Mouse (Mus musculus): ENCODE results near the gene Xpnpep1. TPM values are rescaled to one million over a fixed set of nuclear protein-coding genes. Genes with fewer than 3 reads are reported as not detected.

Gene Xpnpep1
- 129 and 132 TPM in 2 replicates for polyA plus RNA-seq (2015; fragmentation: Nextera tagmentation; extraction: Ambion mirVana)

- 87% methylated on average over 23 of the region's 23 CpGs for WGBS
- Histone ChIP-seq H3K4me2 (peak within 1 kb of the TSS; percentile 82), H3K27me3 (no peaks in the 10 kb centered on the region), H3K36me3 (no peaks in the 10 kb centered on the region), H3K9ac (peak within 1 kb of the TSS; percentile 96), H3K27ac (replicated peaks) (peak within 1 kb of the TSS; percentile 52; the same call in 1 of the 2 replicates), H3K9me3 (no peaks in the 10 kb centered on the region), H3K4me3 (peak within 1 kb of the TSS; percentile 94), H3K4me1 (replicated peaks) (peaks cover 18% of the 10 kb centered on the region)
- no peak for ATAC-seq (ENCODE audit: low read depth)
Observed at GRCm38 (mm10) chr19:53040164-53041132, at the start of gene Xpnpep1. TSS of gene Xpnpep1 (minus strand) at chr19:53040214.

DNA sequence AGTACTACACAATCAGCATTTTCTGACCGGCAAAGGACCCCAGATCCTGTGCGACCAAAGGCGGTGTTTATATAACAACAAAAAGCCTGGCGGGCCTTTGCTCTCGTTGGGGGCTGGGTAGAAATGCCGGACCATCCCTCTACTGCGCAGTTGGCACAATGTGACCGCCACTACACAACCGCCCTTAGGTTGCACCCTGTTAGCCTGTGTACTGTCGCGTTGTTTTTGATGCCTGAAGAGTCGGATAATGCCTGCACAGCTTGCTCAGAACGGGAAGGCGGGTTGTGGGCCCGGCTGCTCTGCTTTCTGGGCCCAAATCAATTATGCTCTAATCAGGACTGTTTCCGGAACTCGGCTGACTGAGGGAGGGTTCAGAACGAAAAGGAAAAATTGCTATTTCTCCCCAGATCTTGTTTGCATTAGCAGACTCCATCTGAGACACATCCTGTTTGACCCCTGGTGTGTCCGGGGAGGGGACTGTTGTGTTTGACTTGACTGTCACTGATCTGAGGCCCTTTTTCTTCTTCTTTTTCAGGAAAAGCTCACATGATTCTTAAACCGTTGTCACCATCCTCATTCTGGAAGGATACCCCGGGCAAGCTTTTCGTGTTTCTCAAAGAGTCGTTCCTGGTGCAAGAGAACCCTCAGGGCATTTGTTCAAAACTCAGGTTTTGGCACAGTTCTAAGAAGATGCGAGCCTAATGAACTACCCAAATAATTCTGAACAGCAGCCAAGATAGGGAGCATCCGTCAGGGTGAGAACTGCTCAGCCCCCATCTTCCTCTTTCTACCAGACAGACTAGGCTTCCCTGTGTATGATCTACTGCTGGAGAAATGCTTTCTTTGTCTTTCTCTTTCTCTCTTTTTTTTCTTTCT, 47.5 kb upstream of the Xpnpep1 start:
- ATAC-seq (ENCODE audit: low read depth): no peak
- no peaks in the 10 kb centered on the region for H3K9me3 ChIP-seq
- H3K4me3 ChIP-seq: no peak overlapping the region
- H3K4me1 ChIP-seq (replicated peaks): peaks cover 14% of the 10 kb centered on the region; the same call in 1 of the 2 replicates
- H3K27ac ChIP-seq (replicated peaks): peak overlapping the region; percentile 54
- WGBS: 41% methylated on average over 25 of the region's 25 CpGs
- no peaks in the 10 kb centered on the region for H3K36me3 ChIP-seq
- no peaks in the 10 kb centered on the region for H3K27me3 ChIP-seq
- peak overlapping the region; percentile 27 for H3K4me2 ChIP-seq
- no peak overlapping the region for H3K9ac ChIP-seq

DNA sequence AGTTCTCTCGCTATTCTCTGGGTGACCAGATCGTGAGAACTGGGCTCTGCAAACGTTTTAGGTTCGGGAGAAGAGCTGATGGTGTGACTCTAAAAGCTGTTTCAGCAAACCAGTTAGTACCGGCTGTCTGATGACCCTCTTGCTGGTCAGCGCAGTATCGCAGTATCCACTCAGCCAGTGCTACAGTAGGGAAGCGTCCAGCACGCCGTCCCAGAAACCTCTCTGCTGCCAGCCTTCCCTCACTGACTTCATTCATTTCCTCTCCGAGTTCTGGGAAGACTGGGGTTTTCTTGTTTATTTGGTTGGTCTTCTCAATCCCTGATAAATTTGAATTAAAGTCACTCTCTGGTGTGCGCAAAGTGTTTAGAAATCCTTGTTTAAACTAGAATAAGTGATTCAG, 46.8 kb upstream of the Xpnpep1 start:
- Histone ChIP-seq H3K9ac (no peak overlapping the region), H3K4me2 (0 out of 2 replicates have a peak overlapping the region, but pooled peaks have one; percentile 27), H3K9me3 (no peaks in the 10 kb centered on the region), H3K27me3 (no peaks in the 10 kb centered on the region), H3K4me1 (replicated peaks) (peaks cover 14% of the 10 kb centered on the region; the same call in 1 of the 2 replicates), H3K4me3 (no peak overlapping the region), H3K27ac (replicated peaks) (peak overlapping the region; percentile 54), H3K36me3 (no peaks in the 10 kb centered on the region)
- WGBS: 69% methylated on average over 12 of the region's 12 CpGs
- no peak for ATAC-seq (ENCODE audit: low read depth)

DNA sequence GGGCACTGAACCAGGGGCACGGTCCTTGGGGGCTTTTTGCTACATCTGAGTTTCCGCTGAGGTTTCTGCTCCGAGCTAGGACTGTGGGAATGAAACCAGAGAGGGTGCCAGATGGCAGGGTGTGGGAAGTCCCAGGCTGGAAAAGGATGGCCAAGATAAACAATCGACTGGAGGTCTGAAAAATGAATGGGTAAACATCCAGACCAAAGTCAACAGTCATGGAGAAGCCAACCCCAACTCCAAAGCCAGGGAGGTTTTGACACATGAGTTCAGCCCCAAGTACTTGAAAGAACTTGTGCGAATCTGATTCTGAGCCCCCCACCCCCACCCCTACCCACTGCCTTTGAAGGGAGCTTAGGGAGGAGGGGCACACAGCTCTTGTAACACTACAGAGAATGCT, 44.7 kb upstream of the Xpnpep1 start:
- no peak overlapping the region for H3K9ac ChIP-seq
- no peaks in the 10 kb centered on the region for H3K9me3 ChIP-seq
- peaks cover 22% of the 10 kb centered on the region; the same call in 1 of the 2 replicates for H3K4me1 ChIP-seq (replicated peaks)
- H3K4me2 ChIP-seq: no peak overlapping the region
- no peaks in the 10 kb centered on the region for H3K27me3 ChIP-seq
- no peak overlapping the region for H3K27ac ChIP-seq (replicated peaks)
- H3K36me3 ChIP-seq: no peaks in the 10 kb centered on the region
- no peak for ATAC-seq (ENCODE audit: low read depth)
- no peak overlapping the region for H3K4me3 ChIP-seq
- 64% methylated on average over 5 of the region's 5 CpGs for WGBS

GRCm38 (mm10) chr19:53082862-53083261, 42.8 kb upstream of the Xpnpep1 start:
- no peak overlapping the region for H3K4me2 ChIP-seq
- no peak for ATAC-seq (ENCODE audit: low read depth)
- H3K4me1 ChIP-seq (replicated peaks): peaks cover 20% of the 10 kb centered on the region; the same call in 1 of the 2 replicates
- no peaks in the 10 kb centered on the region for H3K36me3 ChIP-seq
- 93% methylated on average over 8 of the region's 8 CpGs for WGBS
- H3K4me3 ChIP-seq: no peak overlapping the region
- no peak overlapping the region for H3K9ac ChIP-seq
- H3K27me3 ChIP-seq: no peaks in the 10 kb centered on the region
- no peak overlapping the region for H3K27ac ChIP-seq (replicated peaks)
- no peaks in the 10 kb centered on the region for H3K9me3 ChIP-seq

GRCm38 (mm10) chr19:53081339-53081738, 41.3 kb upstream of the Xpnpep1 start:
- ATAC-seq (ENCODE audit: low read depth): no peak
- Histone ChIP-seq H3K4me1 (replicated peaks) (peaks cover 8% of the 10 kb centered on the region; the same call in 1 of the 2 replicates), H3K4me2 (no peak overlapping the region)

DNA sequence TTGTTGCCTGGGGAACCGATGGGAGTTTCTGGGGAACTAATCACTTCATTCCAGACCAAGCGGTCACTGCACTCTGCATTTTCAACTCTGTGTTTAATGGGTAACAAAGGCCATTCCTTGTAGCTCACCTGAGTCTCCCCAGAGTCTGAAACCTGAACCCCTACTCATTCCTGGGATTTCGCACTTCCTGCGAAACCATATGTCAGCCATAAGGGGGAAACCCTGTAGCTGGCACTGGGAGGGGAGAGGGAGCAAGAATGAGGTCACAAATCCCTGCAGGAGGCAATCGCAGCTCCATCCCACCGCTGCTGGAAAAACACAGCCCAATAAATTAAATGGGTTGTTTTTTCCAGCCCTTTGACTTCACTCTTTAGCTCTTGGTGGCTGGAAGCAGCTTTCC, 40.9 kb upstream of the Xpnpep1 start:
- H3K4me2 ChIP-seq: no peak overlapping the region
- 30% methylated on average over 6 of the region's 6 CpGs for WGBS

More at GRCm38 (mm10) chr19:53081339-53081738, 41.3 kb upstream of the Xpnpep1 start:
- Histone ChIP-seq H3K27me3 (no peaks in the 10 kb centered on the region), H3K27ac (replicated peaks) (no peak overlapping the region), H3K9ac (no peak overlapping the region), H3K36me3 (no peaks in the 10 kb centered on the region), H3K9me3 (no peaks in the 10 kb centered on the region), H3K4me3 (no peak overlapping the region)
- WGBS: 89% methylated on average over 3 of the region's 3 CpGs

DNA sequence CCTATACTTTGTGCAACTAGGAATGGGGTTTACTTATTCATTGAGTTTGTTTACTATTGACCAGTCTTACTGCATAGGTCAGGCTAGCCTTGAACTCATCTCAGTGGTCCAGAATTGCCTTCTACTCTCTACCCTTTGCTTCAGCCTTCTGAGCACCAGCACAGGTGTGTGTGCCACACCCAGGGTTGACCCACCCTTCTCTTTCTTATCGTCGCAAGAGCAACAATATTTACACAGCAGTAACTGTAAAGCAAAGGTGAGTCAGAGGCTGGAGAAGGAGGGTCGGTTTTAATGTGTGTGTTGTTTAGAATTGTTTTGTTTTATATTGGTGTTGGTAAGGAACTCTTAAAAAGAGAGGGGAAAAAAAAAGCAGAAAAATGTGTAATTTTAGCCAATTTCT, 40.5 kb upstream of the Xpnpep1 start:
- Histone ChIP-seq H3K9ac (no peak overlapping the region), H3K36me3 (no peaks in the 10 kb centered on the region), H3K4me1 (replicated peaks) (peaks cover 8% of the 10 kb centered on the region; the same call in 1 of the 2 replicates), H3K9me3 (no peaks in the 10 kb centered on the region), H3K4me3 (no peak overlapping the region), H3K27me3 (no peaks in the 10 kb centered on the region), H3K4me2 (no peak overlapping the region), H3K27ac (replicated peaks) (no peak overlapping the region)
- WGBS: 72% methylated on average over 3 of the region's 3 CpGs
- ATAC-seq (ENCODE audit: low read depth): no peak

More for the DNA sequence above, 40.9 kb upstream of the Xpnpep1 start:
- H3K9me3 ChIP-seq: no peaks in the 10 kb centered on the region
- H3K27ac ChIP-seq (replicated peaks): no peak overlapping the region
- H3K4me1 ChIP-seq (replicated peaks): peaks cover 8% of the 10 kb centered on the region; the same call in 1 of the 2 replicates
- no peaks in the 10 kb centered on the region for H3K36me3 ChIP-seq
- H3K4me3 ChIP-seq: no peak overlapping the region
- H3K9ac ChIP-seq: no peak overlapping the region
- no peaks in the 10 kb centered on the region for H3K27me3 ChIP-seq
- no peak for ATAC-seq (ENCODE audit: low read depth)

DNA sequence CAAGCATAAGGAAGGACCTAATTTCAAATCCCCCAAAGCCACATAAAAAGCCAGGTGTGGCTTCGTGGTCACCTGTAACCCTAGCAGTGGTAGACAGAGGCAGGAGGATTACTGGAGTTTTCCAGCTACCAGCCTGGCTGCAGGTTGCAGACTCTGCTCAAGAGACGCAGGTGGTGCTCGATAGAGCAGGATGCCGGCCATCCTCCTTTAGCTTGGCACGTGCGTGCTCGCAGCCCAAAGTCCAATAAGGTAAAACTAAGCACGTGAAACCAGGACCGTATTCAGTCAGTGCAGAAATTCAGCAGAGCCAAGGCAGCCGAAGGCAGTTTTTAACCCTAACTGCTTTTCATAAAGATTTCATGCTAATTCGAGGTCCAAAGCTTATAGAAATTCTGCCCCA, 40.0 kb upstream of the Xpnpep1 start:
- no peak for ATAC-seq (ENCODE audit: low read depth)
- Histone ChIP-seq H3K27me3 (no peaks in the 10 kb centered on the region), H3K4me3 (no peak overlapping the region), H3K4me1 (replicated peaks) (peaks cover 8% of the 10 kb centered on the region; the same call in 1 of the 2 replicates), H3K4me2 (no peak overlapping the region), H3K9ac (no peak overlapping the region), H3K9me3 (no peaks in the 10 kb centered on the region), H3K36me3 (no peaks in the 10 kb centered on the region), H3K27ac (replicated peaks) (no peak overlapping the region)
- 90% methylated on average over 11 of the region's 11 CpGs for WGBS

- WGBS: 75% methylated on average over 9 of the region's 9 CpGs
- H3K4me3 ChIP-seq: no peak overlapping the region
- H3K4me2 ChIP-seq: no peak overlapping the region
Observed at GRCm38 (mm10) chr19:53078271-53079085, 38.5 kb upstream of the Xpnpep1 start.

DNA sequence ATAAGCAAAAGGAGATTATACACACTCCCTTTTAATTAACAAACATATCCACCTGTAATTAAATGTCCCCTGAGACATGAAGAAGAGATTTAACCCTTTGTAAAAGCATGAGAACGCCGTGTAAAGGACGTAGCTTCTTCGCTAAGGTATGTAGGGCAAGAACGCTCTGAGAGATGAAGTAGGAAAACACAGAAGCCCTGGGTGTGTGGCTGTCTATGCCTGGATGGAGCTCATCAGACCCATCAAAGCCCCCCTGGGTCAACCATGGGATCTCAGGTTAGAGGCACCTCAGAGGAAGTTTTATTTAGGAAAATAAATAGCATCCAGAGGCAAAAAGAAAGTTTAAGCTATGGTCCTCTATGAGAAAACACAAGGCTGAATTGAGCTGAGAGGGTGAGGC, 37.3 kb upstream of the Xpnpep1 start:
- Histone ChIP-seq H3K27ac (replicated peaks) (no peak overlapping the region), H3K9ac (no peak overlapping the region), H3K4me3 (no peak overlapping the region), H3K36me3 (no peaks in the 10 kb centered on the region), H3K4me1 (replicated peaks) (peaks cover 8% of the 10 kb centered on the region; the same call in 1 of the 2 replicates), H3K4me2 (no peak overlapping the region), H3K27me3 (no peaks in the 10 kb centered on the region), H3K9me3 (no peaks in the 10 kb centered on the region)
- no peak for ATAC-seq (ENCODE audit: low read depth)
- 95% methylated on average over 5 of the region's 5 CpGs for WGBS

More at GRCm38 (mm10) chr19:53078271-53079085, 38.5 kb upstream of the Xpnpep1 start:
- Histone ChIP-seq H3K27ac (replicated peaks) (no peak overlapping the region), H3K27me3 (no peaks in the 10 kb centered on the region), H3K4me1 (replicated peaks) (peaks cover 8% of the 10 kb centered on the region; the same call in 1 of the 2 replicates), H3K9ac (no peak overlapping the region), H3K9me3 (no peaks in the 10 kb centered on the region), H3K36me3 (no peaks in the 10 kb centered on the region)
- ATAC-seq (ENCODE audit: low read depth): no peak
